Mouse (Mus musculus) neural tube, embryonic 12.5 days (tissue): ENCODE results near the gene Tmem220. TPM values are rescaled to one million over a fixed set of nuclear protein-coding genes. Genes with fewer than 3 reads are reported as not detected.

Source experiments
- polyA plus RNA-seq: library from polyadenylated mRNA; unstranded; fragments of >200 nt; fragmentation: Nextera tagmentation; extraction: Ambion mirVana; gene quantifications from 2 replicates; pipeline ENCODE4 v1.2.1, GENCODE M21; 2016

Tmem220 gene
- polyA plus RNA-seq, 1 experiment from 2014 or later = 1.1 TPM

Other genes with a start within 250 kb of the Tmem220 start
- gene Pirt, start 113.2 kb upstream of the Tmem220 start, polyA plus RNA-seq = 15.5 and 24.3 TPM in 2 replicates
- not detected in 2 replicates for gene Tmem238l, start 68.5 kb upstream of the Tmem220 start, polyA plus RNA-seq
- gene Adprm, start 27.4 kb downstream of the Tmem220 start, polyA plus RNA-seq = 34.1 and 36.1 TPM in 2 replicates
- gene Sco1, start 27.5 kb downstream of the Tmem220 start, polyA plus RNA-seq = 14.9 and 16.8 TPM in 2 replicates
- 17.1 and 19.3 TPM in 2 replicates for gene Myh3, start 53.1 kb downstream of the Tmem220 start, polyA plus RNA-seq
- gene Myh2, start 145.9 kb downstream of the Tmem220 start, polyA plus RNA-seq = 0.03 TPM in 1 of 2 replicates, not detected in the other
- gene Myh1, start 174.9 kb downstream of the Tmem220 start, polyA plus RNA-seq = 0.04 TPM in 1 of 2 replicates, not detected in the other
- 0.05 and 0.06 TPM in 2 replicates for gene Myh4, start 212.9 kb downstream of the Tmem220 start, polyA plus RNA-seq